Mouse (Mus musculus) mouse trophoblast stem cell (cell line): ENCODE measurements around the gene Prkar1a.

Source experiments
- in situ Hi-C, 2 experiments: fragments of 300-500 bp; cut with MseI, MboI; formaldehyde crosslinking; loops; 2 replicates in 1 of 2; 3 replicates in 1 of 2; pipeline ENCODE4 v1.15.1; 2025

The Prkar1a gene

GRCm38 (mm10) chr11:109702031-109702815 lies 53.0 kb downstream of the Prkar1a start:
- in situ Hi-C loops: no loop called here

GRCm38 (mm10) chr11:109703845-109704244 lies 54.6 kb downstream of the Prkar1a start:
- in situ Hi-C loops: no loop called here

GRCm38 (mm10) chr11:109704311-109705205 lies 55.4 kb downstream of the Prkar1a start:
- in situ Hi-C loops: no loop called here

- in situ Hi-C loops: no loop called here
Measured at GRCm38 (mm10) chr11:109705336-109706054, 56.3 kb downstream of the Prkar1a start.

- in situ Hi-C loops: no loop called here
Measured at GRCm38 (mm10) chr11:109706055-109706412, 56.8 kb downstream of the Prkar1a start.

- in situ Hi-C loops: no loop called here
Measured at GRCm38 (mm10) chr11:109706586-109706985, 57.4 kb downstream of the Prkar1a start.

- in situ Hi-C loops: no loop called here
Measured at GRCm38 (mm10) chr11:109707442-109707841, 58.2 kb downstream of the Prkar1a start.

GRCm38 (mm10) chr11:109708786-109709185 lies 59.6 kb downstream of the Prkar1a start:
- in situ Hi-C loops: no loop called here

- in situ Hi-C loops: no loop called here
Measured at GRCm38 (mm10) chr11:109709501-109709900, 60.3 kb downstream of the Prkar1a start.

GRCm38 (mm10) chr11:109714341-109715247 lies 65.4 kb downstream of the Prkar1a start:
- in situ Hi-C loops: no loop called here

GRCm38 (mm10) chr11:109715311-109715781 lies 66.1 kb downstream of the Prkar1a start:
- in situ Hi-C loops: no loop called here

- in situ Hi-C loops: no loop called here
Measured at GRCm38 (mm10) chr11:109716981-109717380, 67.8 kb downstream of the Prkar1a start.

- in situ Hi-C loops: no loop called here
Measured at GRCm38 (mm10) chr11:109717448-109717847, 68.2 kb downstream of the Prkar1a start.

GRCm38 (mm10) chr11:109717966-109718895 lies 69.0 kb downstream of the Prkar1a start:
- in situ Hi-C loops: no loop called here
